Mouse (Mus musculus) lung, embryonic 15.5 days (tissue): Measurements from ENCODE around the gene Lhfpl2. TPM values are rescaled to one million over a fixed set of nuclear protein-coding genes. Genes with fewer than 3 reads are reported as not detected.
"Not testable (repeated sequence)": the region's sequence is repeated elsewhere in the genome, so short reads cannot be mapped to it uniquely, and the experiment has no call there.

Source experiments
- ATAC-seq: fragments of 200-750 bp; cut with Nextera tagmentation; 2 replicates; pipeline ENCODE4 v1.8.0; 2017; ENCODE audit warnings: moderate number of reproducible peaks, borderline replicate concordance; ENCODE audit not compliant: low FRiP score, low TSS enrichment; ENCODE audit errors: extremely low read depth
- H3K27ac ChIP-seq: fragments of 300-500 bp; sonication (generic); 2 replicates; pipeline ENCODE4 v1.5.1; 2015; ENCODE audit warnings: moderate library complexity, mild to moderate bottlenecking, inconsistent platforms
- H3K27me3 ChIP-seq: fragments of 300-500 bp; sonication (generic); 2 replicates; pipeline ENCODE4 v1.6.1; 2015; ENCODE audit warnings: inconsistent platforms
- H3K36me3 ChIP-seq: fragments of 300-500 bp; sonication (generic); 2 replicates; pipeline ENCODE4 v1.6.1; 2015; ENCODE audit warnings: inconsistent platforms
- H3K4me1 ChIP-seq: fragments of 300-500 bp; sonication (generic); 2 replicates; pipeline ENCODE4 v1.6.1; 2015; ENCODE audit warnings: inconsistent platforms
- H3K4me2 ChIP-seq: fragments of 300-500 bp; sonication (generic); 2 replicates; pipeline ENCODE4 v1.6.1; 2015; ENCODE audit warnings: inconsistent platforms, mild to moderate bottlenecking, moderate library complexity
- H3K4me3 ChIP-seq: fragments of 300-500 bp; sonication (generic); 2 replicates; pipeline ENCODE4 v1.5.1; 2015; ENCODE audit warnings: mild to moderate bottlenecking, inconsistent platforms
- H3K9ac ChIP-seq: fragments of 300-500 bp; sonication (generic); 2 replicates; pipeline ENCODE4 v1.6.1; 2015; ENCODE audit warnings: inconsistent platforms
- H3K9me3 ChIP-seq: fragments of 300-500 bp; sonication (generic); 2 replicates; pipeline ENCODE4 v1.6.1; 2016; ENCODE audit warnings: inconsistent platforms
- WGBS: fragments of 180-500 bp; shearing (Covaris S2); methylation state at CpG from one replicate; pipeline ENCODE4 v1.1.7; 2015; 5-methylcytosine and 5-hydroxymethylcytosine counted together
- polyA plus RNA-seq: library from polyadenylated mRNA; unstranded; fragments of >200 nt; fragmentation: Nextera tagmentation; extraction: Ambion mirVana; gene quantifications from 2 replicates; pipeline ENCODE4 v1.2.1, GENCODE M21; 2015

Lhfpl2 gene
- 53.7 and 56.7 TPM in 2 replicates for polyA plus RNA-seq

GRCm38 (mm10) chr13:94057563-94058560 lies at the start of gene Lhfpl2:
TSS of gene Lhfpl2 (plus strand) at chr13:94057796.
- peak; percentile 89 for ATAC-seq
- peak within 1 kb of the TSS; percentile 93 for H3K4me2 ChIP-seq
- under 1% methylated on average over 78 of the region's 85 CpGs for WGBS

GRCm38 (mm10) chr13:94011996-94012575 lies 45.5 kb upstream of the Lhfpl2 start:
- H3K36me3 ChIP-seq = no peaks in the 10 kb centered on the region
- no peaks in the 10 kb centered on the region for H3K9me3 ChIP-seq
- WGBS = 86% methylated on average over 4 of the region's 4 CpGs
- no peak overlapping the region for H3K9ac ChIP-seq
- no peak overlapping the region for H3K4me3 ChIP-seq
- no peak overlapping the region for H3K27ac ChIP-seq
- no peak overlapping the region for H3K4me2 ChIP-seq
- no peaks in the 10 kb centered on the region for H3K27me3 ChIP-seq
- ATAC-seq = no peak
- no peaks in the 10 kb centered on the region for H3K4me1 ChIP-seq

More at GRCm38 (mm10) chr13:94057563-94058560, at the start of gene Lhfpl2:
- H3K27me3 ChIP-seq = no peaks in the 10 kb centered on the region
- H3K4me1 ChIP-seq = peaks cover 31% of the 10 kb centered on the region
- H3K27ac ChIP-seq = peak within 1 kb of the TSS; percentile 88
- no peaks in the 10 kb centered on the region for H3K36me3 ChIP-seq
- peak within 1 kb of the TSS; percentile 97 for H3K9ac ChIP-seq
- H3K4me3 ChIP-seq = peak within 1 kb of the TSS; percentile 95
- H3K9me3 ChIP-seq = no peaks in the 10 kb centered on the region

- Histone ChIP-seq H3K36me3 (no peaks in the 10 kb centered on the region), H3K9me3 (no peaks in the 10 kb centered on the region), H3K27ac (no peak overlapping the region), H3K4me3 (no peak overlapping the region), H3K9ac (no peak overlapping the region), H3K27me3 (no peaks in the 10 kb centered on the region), H3K4me2 (no peak overlapping the region), H3K4me1 (no peaks in the 10 kb centered on the region)
- ATAC-seq = no peak
- 73% methylated on average over 10 of the region's 10 CpGs for WGBS
Observed at GRCm38 (mm10) chr13:94013986-94014385, 43.6 kb upstream of the Lhfpl2 start.

GRCm38 (mm10) chr13:94024575-94024974 lies 33.0 kb upstream of the Lhfpl2 start:
- ATAC-seq, H3K9me3 ChIP-seq, H3K27ac ChIP-seq, H3K27me3 ChIP-seq, H3K4me1 ChIP-seq, H3K4me2 ChIP-seq, H3K36me3 ChIP-seq, H3K4me3 ChIP-seq, H3K9ac ChIP-seq: not testable (repeated sequence)
- 70% methylated on average over 9 of the region's 13 CpGs for WGBS

GRCm38 (mm10) chr13:94029147-94029546 lies 28.4 kb upstream of the Lhfpl2 start:
- no peaks in the 10 kb centered on the region for H3K27me3 ChIP-seq
- H3K4me2 ChIP-seq = no peak overlapping the region
- no peaks in the 10 kb centered on the region for H3K36me3 ChIP-seq
- no peak overlapping the region for H3K9ac ChIP-seq
- ATAC-seq = no peak
- no peak overlapping the region for H3K27ac ChIP-seq
- H3K4me1 ChIP-seq = no peaks in the 10 kb centered on the region
- WGBS = 84% methylated on average over 10 of the region's 10 CpGs
- no peaks in the 10 kb centered on the region for H3K9me3 ChIP-seq
- no peak overlapping the region for H3K4me3 ChIP-seq

GRCm38 (mm10) chr13:94030551-94030950 lies 27.0 kb upstream of the Lhfpl2 start:
- Histone ChIP-seq H3K4me2 (no peak overlapping the region), H3K27ac (no peak overlapping the region), H3K27me3 (no peaks in the 10 kb centered on the region), H3K36me3 (no peaks in the 10 kb centered on the region), H3K4me3 (no peak overlapping the region), H3K9me3 (no peaks in the 10 kb centered on the region), H3K4me1 (peaks cover 3% of the 10 kb centered on the region; the same call in 1 of the 2 replicates), H3K9ac (no peak overlapping the region)
- no peak for ATAC-seq
- WGBS = 81% methylated on average over 2 of the region's 2 CpGs

- peaks cover 17% of the 10 kb centered on the region for H3K4me1 ChIP-seq
- ATAC-seq = peak; percentile 57; the same call in 1 of the 2 replicates
- H3K4me2 ChIP-seq = no peak overlapping the region
- WGBS = 23% methylated on average over 6 of the region's 6 CpGs
- H3K4me3 ChIP-seq = no peak overlapping the region
- H3K36me3 ChIP-seq = no peaks in the 10 kb centered on the region
- no peaks in the 10 kb centered on the region for H3K9me3 ChIP-seq
- H3K27ac ChIP-seq = peak overlapping the region; percentile 74
- H3K9ac ChIP-seq = no peak overlapping the region
- no peaks in the 10 kb centered on the region for H3K27me3 ChIP-seq
Observed at GRCm38 (mm10) chr13:94037313-94038051, 20.1 kb upstream of the Lhfpl2 start.

- no peak overlapping the region for H3K4me2 ChIP-seq
- H3K9me3 ChIP-seq = no peaks in the 10 kb centered on the region
- no peak overlapping the region for H3K4me3 ChIP-seq
- H3K27me3 ChIP-seq = no peaks in the 10 kb centered on the region
- peaks cover 17% of the 10 kb centered on the region for H3K4me1 ChIP-seq
- WGBS = 3% methylated on average over 2 of the region's 2 CpGs
- no peak overlapping the region for H3K9ac ChIP-seq
- peak; percentile 55; the same call in 1 of the 2 replicates for ATAC-seq
- no peaks in the 10 kb centered on the region for H3K36me3 ChIP-seq
- H3K27ac ChIP-seq = peak overlapping the region; percentile 74
Observed at GRCm38 (mm10) chr13:94038052-94038340, 19.6 kb upstream of the Lhfpl2 start.

GRCm38 (mm10) chr13:94050036-94050435 lies 7.6 kb upstream of the Lhfpl2 start:
- 0 out of 2 replicates have a peak, but pooled peaks cover 6% of the 10 kb centered on the region for H3K4me1 ChIP-seq
- H3K9me3 ChIP-seq = no peaks in the 10 kb centered on the region
- ATAC-seq = no peak
- H3K36me3 ChIP-seq = no peaks in the 10 kb centered on the region
- H3K27ac ChIP-seq = no peak overlapping the region
- WGBS = 47% methylated on average over 7 of the region's 7 CpGs
- no peak overlapping the region for H3K9ac ChIP-seq
- H3K4me3 ChIP-seq = no peak overlapping the region
- H3K4me2 ChIP-seq = no peak overlapping the region
- H3K27me3 ChIP-seq = no peaks in the 10 kb centered on the region

GRCm38 (mm10) chr13:94050782-94051181 lies 6.8 kb upstream of the Lhfpl2 start:
- Histone ChIP-seq H3K4me2 (no peak overlapping the region), H3K9me3 (no peaks in the 10 kb centered on the region), H3K9ac (no peak overlapping the region), H3K27me3 (no peaks in the 10 kb centered on the region), H3K27ac (no peak overlapping the region), H3K36me3 (no peaks in the 10 kb centered on the region), H3K4me3 (no peak overlapping the region), H3K4me1 (0 out of 2 replicates have a peak, but pooled peaks cover 6% of the 10 kb centered on the region)
- WGBS = 92% methylated on average over 3 of the region's 3 CpGs
- no peak for ATAC-seq

GRCm38 (mm10) chr13:94057036-94057562 lies 497 bp upstream of the Lhfpl2 start:
- peak overlapping the region; percentile 93 for H3K4me2 ChIP-seq
- WGBS = 2% methylated on average over 17 of the region's 17 CpGs
- no peaks in the 10 kb centered on the region for H3K9me3 ChIP-seq
- H3K27ac ChIP-seq = peak overlapping the region; percentile 88
- peak overlapping the region; percentile 97 for H3K9ac ChIP-seq
- H3K4me1 ChIP-seq = peaks cover 25% of the 10 kb centered on the region
- peak overlapping the region; percentile 95 for H3K4me3 ChIP-seq
- no peaks in the 10 kb centered on the region for H3K27me3 ChIP-seq
- no peaks in the 10 kb centered on the region for H3K36me3 ChIP-seq
- no peak; the same call in 1 of the 2 replicates for ATAC-seq
